Mouse (Mus musculus) neural tube, embryonic 10.5 days (tissue): Measurements from ENCODE around the gene Atrnl1.

ENCODE experiments used
- DNase-seq: peaks from one replicate; pipeline ENCODE4 v3.0.0-alpha.2; 2017; ENCODE audit warnings: low spot score; ENCODE audit errors: extremely low spot score

The Atrnl1 gene

GRCm38 (mm10) chr19:58180773-58181172, 569.9 kb downstream of the Atrnl1 start:
- DNase-seq: peak; percentile 21
